Mouse (Mus musculus): ENCODE measurements around the gene Vps33b. TPM values are rescaled to one million over a fixed set of nuclear protein-coding genes. Genes with fewer than 3 reads are reported as not detected.
A peak's percentile ranks its signal among the peaks of the same experiment; 100 is the strongest.

Vps33b gene
- polyA plus RNA-seq, 1 experiment from 2014 or later, result 12.6 TPM

DNA sequence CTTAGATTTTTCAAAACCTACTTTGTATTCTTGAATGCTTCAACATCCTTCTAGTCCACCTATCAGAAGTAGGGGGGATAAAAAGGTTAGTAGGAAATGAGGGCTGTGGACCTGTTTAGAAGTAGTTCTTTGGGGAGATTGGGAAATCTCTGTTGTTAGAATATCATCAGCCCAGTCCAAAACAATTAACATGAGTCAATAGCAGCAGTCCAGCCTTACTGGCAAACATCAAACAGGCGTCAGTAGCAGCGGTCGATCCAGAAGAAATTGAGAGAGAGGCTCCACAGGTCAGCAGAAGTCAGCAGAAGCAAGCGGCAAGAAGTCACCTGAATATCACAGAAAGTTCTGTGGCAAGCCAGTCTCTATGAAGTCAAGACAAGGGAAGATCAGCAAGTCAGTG is 24.6 kb upstream of the Vps33b start:
- peaks cover 19% of the 10 kb centered on the region; the same call in 1 of the 2 replicates for H3K36me3 ChIP-seq
- H3K27ac ChIP-seq, result no peak overlapping the region
- H3K4me3 ChIP-seq (replicated peaks), result no peak overlapping the region
- no peak for ATAC-seq (ENCODE audit: insufficient number of reproducible peaks, insufficient read depth, low FRiP score, low TSS enrichment, low read depth)
- 0 out of 2 replicates have a peak, but pooled peaks cover 4% of the 10 kb centered on the region for H3K9me3 ChIP-seq
- no peaks in the 10 kb centered on the region for H3K27me3 ChIP-seq
- H3K4me1 ChIP-seq (replicated peaks), result no peaks in the 10 kb centered on the region
- no peak overlapping the region for H3K9ac ChIP-seq (replicated peaks)
- H3K4me2 ChIP-seq, result no peak overlapping the region
- WGBS, result 91% methylated on average over 4 of the region's 4 CpGs

DNA sequence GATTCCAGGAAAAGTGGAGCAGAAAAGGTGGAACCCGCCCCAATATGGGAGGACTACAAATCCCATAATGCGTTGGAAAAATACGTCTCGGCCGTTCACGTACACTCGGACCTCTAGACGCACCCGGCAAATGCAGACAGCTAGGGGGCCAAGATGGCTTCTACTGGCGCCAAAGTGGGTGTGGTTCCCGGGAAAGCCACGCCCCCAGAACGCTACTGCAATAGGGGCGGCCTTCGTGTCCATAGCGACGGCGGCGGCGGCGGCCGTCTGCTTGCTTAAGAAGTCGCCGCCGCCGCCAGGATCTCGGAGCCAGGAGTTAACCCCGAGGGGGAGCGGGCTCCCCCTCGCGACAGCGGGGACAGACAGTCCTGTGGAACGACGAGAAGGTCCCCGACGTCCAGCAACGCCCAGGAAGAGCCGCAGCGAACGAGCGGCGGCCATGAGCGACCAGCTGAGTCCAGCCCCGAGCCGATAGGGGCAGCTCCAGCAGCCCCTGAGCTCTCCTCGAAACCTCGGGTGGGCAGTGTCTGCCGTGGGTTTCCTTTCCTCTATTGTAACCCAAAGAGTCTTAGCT is 23.2 kb upstream of the Vps33b start, which contains the start of gene Ttll13:
Gene Ttll13 (plus strand): TSS at position 229 of the 574 bp plus-strand sequence.
- Histone ChIP-seq H3K4me1 (replicated peaks) (no peaks in the 10 kb centered on the region), H3K27ac (peak within 1 kb of the TSS; percentile 78), H3K9ac (replicated peaks) (peak within 1 kb of the TSS; percentile 69), H3K4me2 (peak within 1 kb of the TSS; percentile 58), H3K27me3 (no peaks in the 10 kb centered on the region), H3K36me3 (peaks cover 6% of the 10 kb centered on the region; the same call in 1 of the 2 replicates), H3K4me3 (replicated peaks) (peak within 1 kb of the TSS; percentile 59), H3K9me3 (0 out of 2 replicates have a peak, but pooled peaks cover 4% of the 10 kb centered on the region)
- WGBS, result under 1% methylated on average over 48 of the region's 48 CpGs
- peak; percentile 96 for ATAC-seq (ENCODE audit: insufficient number of reproducible peaks, insufficient read depth, low FRiP score, low TSS enrichment, low read depth)

DNA sequence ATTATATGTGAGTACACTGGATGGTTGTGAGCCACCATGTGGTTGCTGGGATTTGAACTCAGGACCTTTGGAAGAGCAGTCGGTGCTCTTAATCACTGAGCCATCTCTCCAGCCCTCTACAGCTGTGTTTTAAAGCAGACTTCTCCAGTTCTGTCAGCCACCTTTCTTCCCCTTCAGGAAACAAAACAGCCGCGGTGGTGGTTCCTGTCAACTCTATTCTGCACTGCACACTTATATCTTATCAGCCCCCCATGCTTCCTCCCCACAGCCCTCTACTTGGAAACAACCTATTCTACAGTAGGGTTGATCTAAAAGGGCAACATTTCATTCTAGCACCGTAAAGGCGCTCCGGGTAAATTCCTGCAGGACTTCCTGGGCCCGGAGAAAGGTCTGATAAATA is 22.6 kb upstream of the Vps33b start:
- Histone ChIP-seq H3K4me1 (replicated peaks) (no peaks in the 10 kb centered on the region), H3K27ac (no peak overlapping the region), H3K9me3 (0 out of 2 replicates have a peak, but pooled peaks cover 4% of the 10 kb centered on the region), H3K36me3 (no peaks in the 10 kb centered on the region), H3K27me3 (no peaks in the 10 kb centered on the region), H3K4me3 (replicated peaks) (peak overlapping the region; percentile 59), H3K4me2 (peak overlapping the region; percentile 58), H3K9ac (replicated peaks) (no peak overlapping the region)
- WGBS, result 66% methylated on average over 7 of the region's 7 CpGs
- ATAC-seq (ENCODE audit: insufficient number of reproducible peaks, insufficient read depth, low FRiP score, low TSS enrichment, low read depth), result no peak

DNA sequence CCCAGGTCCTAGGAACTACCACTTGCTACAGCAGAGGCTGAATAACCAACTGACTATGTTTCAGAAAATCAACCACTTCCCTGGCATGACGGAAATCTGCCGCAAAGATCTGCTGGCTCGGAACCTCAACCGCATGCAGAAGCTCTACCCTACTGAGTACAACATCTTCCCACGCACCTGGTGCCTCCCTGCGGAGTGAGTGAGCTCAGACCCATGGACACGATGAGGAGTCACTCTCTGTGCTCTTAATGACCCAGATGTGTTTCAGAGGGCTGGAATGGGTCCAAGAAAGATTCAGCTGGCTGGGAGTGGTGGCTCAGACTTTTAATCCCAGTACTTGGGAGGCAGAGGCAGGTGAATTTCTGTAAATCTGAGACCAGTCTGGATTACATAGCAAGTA is 17.0 kb upstream of the Vps33b start:
- Histone ChIP-seq H3K9me3 (no peaks in the 10 kb centered on the region), H3K4me3 (replicated peaks) (no peak overlapping the region), H3K27ac (no peak overlapping the region), H3K27me3 (peaks cover 4% of the 10 kb centered on the region; the same call in 1 of the 2 replicates), H3K9ac (replicated peaks) (no peak overlapping the region), H3K36me3 (no peaks in the 10 kb centered on the region), H3K4me2 (no peak overlapping the region), H3K4me1 (replicated peaks) (no peaks in the 10 kb centered on the region)
- WGBS, result 83% methylated on average over 7 of the region's 7 CpGs
- no peak for ATAC-seq (ENCODE audit: insufficient number of reproducible peaks, insufficient read depth, low FRiP score, low TSS enrichment, low read depth)

- H3K27ac ChIP-seq, result no peak overlapping the region
- 84% methylated on average over 11 of the region's 11 CpGs for WGBS
- no peaks in the 10 kb centered on the region for H3K4me1 ChIP-seq (replicated peaks)
- H3K36me3 ChIP-seq, result no peaks in the 10 kb centered on the region
- ATAC-seq (ENCODE audit: insufficient number of reproducible peaks, insufficient read depth, low FRiP score, low TSS enrichment, low read depth), result no peak
- no peaks in the 10 kb centered on the region for H3K9me3 ChIP-seq
- no peak overlapping the region for H3K4me3 ChIP-seq (replicated peaks)
- peaks cover 4% of the 10 kb centered on the region; the same call in 1 of the 2 replicates for H3K27me3 ChIP-seq
- no peak overlapping the region for H3K9ac ChIP-seq (replicated peaks)
- H3K4me2 ChIP-seq, result no peak overlapping the region
Observed at GRCm38 (mm10) chr7:80252886-80253285, 16.6 kb upstream of the Vps33b start.

DNA sequence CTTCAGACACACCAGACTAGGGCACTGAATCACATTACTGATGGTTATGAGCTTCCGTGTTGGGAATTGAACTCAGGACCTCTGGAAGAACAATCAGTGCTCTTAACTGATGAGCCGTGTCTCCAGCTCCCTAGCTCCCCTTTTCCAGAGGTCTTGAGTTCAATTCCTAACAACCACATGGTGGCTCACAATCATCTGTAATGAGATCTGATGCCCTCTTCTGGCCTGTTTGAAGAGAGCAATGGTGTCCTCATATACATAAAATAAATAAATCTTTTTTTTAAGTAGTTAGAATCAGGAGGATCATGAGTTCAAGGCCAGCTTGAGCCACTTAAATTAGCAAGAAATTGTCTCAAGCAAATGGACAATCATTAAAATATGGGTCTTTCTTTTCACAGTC is 13.5 kb upstream of the Vps33b start:
- Histone ChIP-seq H3K27me3 (peaks cover 18% of the 10 kb centered on the region), H3K4me3 (replicated peaks) (no peak overlapping the region), H3K36me3 (no peaks in the 10 kb centered on the region), H3K4me1 (replicated peaks) (no peaks in the 10 kb centered on the region), H3K9me3 (no peaks in the 10 kb centered on the region), H3K4me2 (no peak overlapping the region), H3K27ac (no peak overlapping the region), H3K9ac (replicated peaks) (no peak overlapping the region)
- no peak for ATAC-seq (ENCODE audit: insufficient number of reproducible peaks, insufficient read depth, low FRiP score, low TSS enrichment, low read depth)
- 74% methylated on average over 2 of the region's 2 CpGs for WGBS

DNA sequence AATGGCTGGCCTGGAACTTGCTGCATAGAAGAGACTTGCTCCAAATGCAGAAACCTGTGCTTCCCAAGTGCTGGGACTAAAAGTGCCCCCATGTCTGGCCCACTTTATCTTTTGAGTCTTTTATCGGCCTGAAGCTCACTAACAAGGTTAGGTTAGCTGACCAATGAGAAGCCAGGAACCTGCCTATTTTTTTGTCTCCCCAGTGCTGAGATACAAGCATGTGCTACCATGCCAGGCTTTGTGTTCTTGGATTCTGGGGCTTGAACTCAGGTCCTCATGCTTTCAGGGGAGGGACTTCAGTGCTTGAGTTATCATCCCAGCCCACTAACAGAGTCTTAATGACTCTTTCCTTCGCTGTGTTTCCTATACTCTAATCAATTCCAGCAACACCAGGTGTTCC is 11.7 kb upstream of the Vps33b start:
- Histone ChIP-seq H3K36me3 (no peaks in the 10 kb centered on the region), H3K9me3 (no peaks in the 10 kb centered on the region), H3K27ac (no peak overlapping the region), H3K4me2 (no peak overlapping the region), H3K9ac (replicated peaks) (no peak overlapping the region), H3K4me1 (replicated peaks) (peaks cover 6% of the 10 kb centered on the region), H3K4me3 (replicated peaks) (no peak overlapping the region), H3K27me3 (peaks cover 18% of the 10 kb centered on the region)
- 48% methylated on average over 2 of the region's 2 CpGs for WGBS
- no peak for ATAC-seq (ENCODE audit: insufficient number of reproducible peaks, insufficient read depth, low FRiP score, low TSS enrichment, low read depth)

- peaks cover 26% of the 10 kb centered on the region for H3K36me3 ChIP-seq
- peak within 1 kb of the TSS; percentile 83 for H3K9ac ChIP-seq (replicated peaks)
- H3K9me3 ChIP-seq, result no peaks in the 10 kb centered on the region
- WGBS, result 26% methylated on average over 40 of the region's 40 CpGs
- peak within 1 kb of the TSS; percentile 80 for H3K4me2 ChIP-seq
- peak within 1 kb of the TSS; percentile 87 for H3K4me3 ChIP-seq (replicated peaks)
- H3K27me3 ChIP-seq, result peaks cover 18% of the 10 kb centered on the region
- H3K27ac ChIP-seq, result peak within 1 kb of the TSS; percentile 83
- H3K4me1 ChIP-seq (replicated peaks), result peaks cover 6% of the 10 kb centered on the region
- peak; percentile 74 for ATAC-seq (ENCODE audit: insufficient number of reproducible peaks, insufficient read depth, low FRiP score, low TSS enrichment, low read depth)
Observed at GRCm38 (mm10) chr7:80260625-80261371, 8.7 kb upstream of the Vps33b start, which contains the start of gene Ngrn. Ngrn (plus strand) TSS chr7:80261215.

GRCm38 (mm10) chr7:80261372-80261990 is 8.0 kb upstream of the Vps33b start:
- H3K9me3 ChIP-seq, result no peaks in the 10 kb centered on the region
- H3K4me1 ChIP-seq (replicated peaks), result peaks cover 6% of the 10 kb centered on the region
- H3K27me3 ChIP-seq, result peaks cover 18% of the 10 kb centered on the region
- H3K4me3 ChIP-seq (replicated peaks), result peak overlapping the region; percentile 87
- H3K9ac ChIP-seq (replicated peaks), result peak overlapping the region; percentile 83
- peaks cover 33% of the 10 kb centered on the region for H3K36me3 ChIP-seq
- under 1% methylated on average over 32 of the region's 32 CpGs for WGBS
- H3K4me2 ChIP-seq, result peak overlapping the region; percentile 80
- ATAC-seq (ENCODE audit: insufficient number of reproducible peaks, insufficient read depth, low FRiP score, low TSS enrichment, low read depth), result peak; percentile 48
- H3K27ac ChIP-seq, result peak overlapping the region; percentile 83

- H3K9ac ChIP-seq (replicated peaks), result no peak overlapping the region
- WGBS, result 95% methylated on average over 12 of the region's 12 CpGs
- no peak for ATAC-seq (ENCODE audit: insufficient number of reproducible peaks, insufficient read depth, low FRiP score, low TSS enrichment, low read depth)
- H3K9me3 ChIP-seq, result no peaks in the 10 kb centered on the region
- H3K27me3 ChIP-seq, result no peaks in the 10 kb centered on the region
- H3K27ac ChIP-seq, result no peak overlapping the region
- H3K4me3 ChIP-seq (replicated peaks), result no peak overlapping the region
- H3K4me2 ChIP-seq, result no peak overlapping the region
- H3K36me3 ChIP-seq, result peaks cover 39% of the 10 kb centered on the region
- peaks cover 10% of the 10 kb centered on the region for H3K4me1 ChIP-seq (replicated peaks)
Observed at GRCm38 (mm10) chr7:80264606-80265005, 4.8 kb upstream of the Vps33b start.

GRCm38 (mm10) chr7:80267764-80268163 is 1.7 kb upstream of the Vps33b start:
- WGBS, result 86% methylated on average over 1 of the region's 1 CpGs
- ATAC-seq (ENCODE audit: insufficient number of reproducible peaks, insufficient read depth, low FRiP score, low TSS enrichment, low read depth), result no peak
- no peaks in the 10 kb centered on the region for H3K9me3 ChIP-seq
- no peak overlapping the region for H3K27ac ChIP-seq
- H3K27me3 ChIP-seq, result no peaks in the 10 kb centered on the region
- no peak overlapping the region for H3K9ac ChIP-seq (replicated peaks)
- no peak overlapping the region for H3K4me3 ChIP-seq (replicated peaks)
- H3K4me1 ChIP-seq (replicated peaks), result peaks cover 14% of the 10 kb centered on the region
- H3K4me2 ChIP-seq, result no peak overlapping the region
- H3K36me3 ChIP-seq, result peaks cover 42% of the 10 kb centered on the region
